In genomic region chr9:83608135-83608534, GRCm38 (mm10) we compare ENCODE assay signal across 18 mouse cellular contexts.
"Had no signal": no experiment of that assay in that cellular context is flagged by ENCODE, and none has a peak within 500 bp of the region (broad histone marks: within the 10 kb centered on the region; RNA-seq: fewer than 3 reads in every experiment).

No protein-coding gene starts in this region.

- DNase-seq: kidney, adult 2 months; kidney, postnatal 25 days; liver, embryonic 13.5 days; lung, adult 2 months; midbrain, embryonic 14.5 days; retina, postnatal 1 day; right cerebral cortex, postnatal 25 days; spleen, adult 18-20 months; thymus, adult 18-20 months; thymus, postnatal 36 days had no signal

- ATAC-seq: intestine, postnatal 0 days; lung, postnatal 0 days had no signal

- H3K27ac ChIP-seq: kidney, postnatal 0 days; liver, embryonic 13.5 days; neural tube, embryonic 12.5 days; neural tube, embryonic 15.5 days; stomach, embryonic 15.5 days had no signal

- H3K4me3 ChIP-seq: liver, embryonic 13.5 days; megakaryocyte, embryonic 14.5 days; neural tube, embryonic 12.5 days; neural tube, embryonic 15.5 days; stomach, embryonic 15.5 days had no signal

- H3K4me2 ChIP-seq: liver, embryonic 13.5 days; midbrain, embryonic 11.5 days; neural tube, embryonic 12.5 days; neural tube, embryonic 15.5 days; stomach, embryonic 15.5 days had no signal

- H3K9ac ChIP-seq: liver, embryonic 13.5 days; neural tube, embryonic 12.5 days; neural tube, embryonic 15.5 days; stomach, embryonic 15.5 days had no signal

- H3K9me3 ChIP-seq: liver, embryonic 13.5 days; megakaryocyte, embryonic 14.5 days; neural tube, embryonic 12.5 days; neural tube, embryonic 15.5 days; stomach, embryonic 15.5 days had no signal

- H3K4me1 ChIP-seq: liver, embryonic 13.5 days had no signal

- H3K36me3 ChIP-seq: liver, embryonic 13.5 days; neural tube, embryonic 12.5 days; neural tube, embryonic 15.5 days; stomach, embryonic 15.5 days had no signal

- H3K27me3 ChIP-seq: liver, embryonic 13.5 days; megakaryocyte, embryonic 14.5 days; neural tube, embryonic 12.5 days; neural tube, embryonic 15.5 days; stomach, embryonic 15.5 days had no signal
